Comparison of ENCODE assay signal across 9 mouse cellular contexts in the genomic region with DNA sequence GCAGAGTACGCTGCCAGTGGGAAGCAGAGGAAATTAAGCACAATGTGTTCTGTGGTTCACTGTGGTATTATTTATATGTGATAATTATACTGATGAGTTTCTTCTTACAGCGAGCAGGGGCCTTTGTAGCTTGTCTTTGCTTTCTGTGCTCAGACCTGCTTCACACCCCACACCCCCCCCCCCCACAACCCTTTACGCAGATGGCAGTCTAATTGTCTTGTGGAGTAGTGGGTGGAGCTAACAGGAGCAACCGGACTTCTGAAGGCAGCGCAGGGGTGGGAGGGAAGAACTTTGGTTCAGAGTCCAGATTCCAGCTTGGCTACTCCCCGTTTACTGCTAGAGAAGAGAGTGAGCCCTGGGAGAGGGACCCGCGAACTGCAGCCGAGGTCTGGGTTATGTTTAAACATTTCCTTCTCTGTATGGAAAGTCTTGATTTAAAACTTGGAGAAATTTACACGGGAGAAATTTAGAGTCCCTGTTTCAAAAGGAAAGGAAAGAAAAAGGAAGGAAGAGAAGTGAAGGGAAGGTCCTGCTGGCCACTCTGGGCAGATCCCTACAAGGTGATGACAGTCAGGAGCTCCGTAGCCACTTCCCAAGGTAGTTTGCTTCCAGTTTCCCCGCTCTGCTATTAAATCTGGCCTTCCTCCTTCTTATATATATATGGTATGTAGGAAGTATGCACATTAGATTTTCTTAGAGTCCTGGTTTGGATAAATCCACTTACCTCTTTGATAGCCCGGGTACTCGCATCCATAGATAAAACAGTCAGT. TPM values are rescaled to one million over a fixed set of nuclear protein-coding genes. Genes with fewer than 3 reads are reported as not detected.
DNase-seq lines count a peak whose midpoint lies in the region; ATAC-seq and TF ChIP-seq lines count a peak whose summit lies in the region.
"Had no signal": no experiment of that assay in that cellular context is flagged by ENCODE, and none has a peak within 500 bp of the region (broad histone marks: within the 10 kb centered on the region; RNA-seq: fewer than 3 reads in every experiment).

No protein-coding gene starts in this region.

- peak overlapping the region; percentile 34; the same call in 1 of the 2 replicates for H3K9ac ChIP-seq in heart, postnatal 0 days (replicated peaks; ENCODE audit: low read depth, low read length)
- no peak overlapping the region for H3K9ac ChIP-seq in hindbrain, embryonic 11.5 days (ENCODE audit: low read depth, low read length)
- no peak overlapping the region for H3K9ac ChIP-seq in limb, embryonic 11.5 days (ENCODE audit: low read length)

- no peaks in the 10 kb centered on the region for H3K9me3 ChIP-seq in heart, postnatal 0 days (replicated peaks; ENCODE audit: control insufficient read depth, low read length)
- no peaks in the 10 kb centered on the region for H3K9me3 ChIP-seq in hindbrain, embryonic 11.5 days (ENCODE audit: control insufficient read depth, low read length)
- no peaks in the 10 kb centered on the region for H3K9me3 ChIP-seq in limb, embryonic 11.5 days (ENCODE audit: control insufficient read depth, low read length)

- no peak for TF ChIP-seq EP300 in heart, postnatal 0 days (IDR thresholded peaks at IDR 0.05; ENCODE audit: low read depth)

- intact Hi-C loops in left cerebral cortex, postnatal 4 days (cut with DNase I), result no loop called here

- no peak for TF ChIP-seq POLR2A in olfactory bulb, adult 2 months (IDR thresholded peaks at IDR 0.05; ENCODE audit: insufficient read depth, low read depth, low read length)

- H3K4me1 ChIP-seq in heart, postnatal 0 days (ENCODE audit: control insufficient read depth, insufficient read depth), result peaks cover 11% of the 10 kb centered on the region
- 0 out of 2 replicates have a peak, but pooled peaks cover 2% of the 10 kb centered on the region for H3K4me1 ChIP-seq in hindbrain, embryonic 11.5 days (replicated peaks; ENCODE audit: control insufficient read depth, insufficient read depth, low read length)
- H3K4me1 ChIP-seq in limb, embryonic 11.5 days (ENCODE audit: control insufficient read depth, insufficient read depth, low read length), result no peaks in the 10 kb centered on the region
- H3K4me1 ChIP-seq in olfactory bulb, adult 2 months (ENCODE audit: control insufficient read depth, insufficient read depth, low read length), result peaks cover 12% of the 10 kb centered on the region

- DNase-seq in heart, postnatal 0 days (ENCODE audit: low spot score), result peak; percentile 62
- DNase-seq in heart, postnatal 4 days, result no peak
- peak; percentile 50 for DNase-seq in hindbrain, embryonic 11.5 days (ENCODE audit: low spot score)
- no peak for DNase-seq in limb, embryonic 11.5 days (ENCODE audit: low spot score)
- no peak for DNase-seq in gastrocnemius, adult 8-10 months (ENCODE audit: low spot score in 2 of 2)
- no peak for DNase-seq in left cerebral cortex, postnatal 4 days
- DNase-seq in urinary bladder, adult 2 months (ENCODE audit: low spot score), result no peak

- 22% methylated on average over 14 of the region's 14 CpGs for WGBS in heart, postnatal 0 days
- WGBS in hindbrain, embryonic 11.5 days, result 39% methylated on average over 14 of the region's 14 CpGs
- 31% methylated on average over 14 of the region's 14 CpGs for WGBS in limb, embryonic 11.5 days
- WGBS in olfactory bulb, adult 2 months, result 33% methylated on average over 14 of the region's 14 CpGs

- TF ChIP-seq CTCF in heart, postnatal 0 days (IDR thresholded peaks at IDR 0.05; ENCODE audit: low read depth), result no peak
- no peak for TF ChIP-seq CTCF in olfactory bulb, adult 2 months (IDR thresholded peaks at IDR 0.05; ENCODE audit: insufficient read depth, low read depth, low read length)

- H3K36me3 ChIP-seq in heart, postnatal 0 days (replicated peaks; ENCODE audit: control insufficient read depth, insufficient read depth, low read length), result no peaks in the 10 kb centered on the region
- H3K36me3 ChIP-seq in hindbrain, embryonic 11.5 days (ENCODE audit: control insufficient read depth, insufficient read depth, low read length), result no peaks in the 10 kb centered on the region
- H3K36me3 ChIP-seq in limb, embryonic 11.5 days (ENCODE audit: control insufficient read depth, insufficient read depth, low read length), result no peaks in the 10 kb centered on the region

- H3K4me3 ChIP-seq in heart, postnatal 0 days (ENCODE audit: low read depth, low read length), result peak overlapping the region; percentile 13; the same call in 1 of the 2 replicates
- H3K4me3 ChIP-seq in hindbrain, embryonic 11.5 days (ENCODE audit: low read depth, low read length), result no peak overlapping the region
- H3K4me3 ChIP-seq in limb, embryonic 11.5 days (ENCODE audit: low read depth, low read length), result no peak overlapping the region
- H3K4me3 ChIP-seq in olfactory bulb, adult 2 months (ENCODE audit: insufficient read depth, low read depth, low read length), result no peak overlapping the region
- H3K4me3 ChIP-seq: erythroblast, embryonic 14.5 days had no signal

- ATAC-seq in heart, postnatal 0 days (ENCODE audit: insufficient read depth, low read depth), result peak; percentile 71
- ATAC-seq in hindbrain, embryonic 11.5 days (ENCODE audit: low FRiP score), result 0 out of 2 replicates have a peak, but pooled peaks have one; percentile 59
- ATAC-seq in limb, embryonic 11.5 days (ENCODE audit: insufficient number of reproducible peaks, low FRiP score, low TSS enrichment, low read depth), result no peak

- no peaks in the 10 kb centered on the region for H3K27me3 ChIP-seq in heart, postnatal 0 days (ENCODE audit: control insufficient read depth, insufficient read depth, low read length)
- H3K27me3 ChIP-seq in hindbrain, embryonic 11.5 days (ENCODE audit: control insufficient read depth, insufficient read depth, low read length), result no peaks in the 10 kb centered on the region
- no peaks in the 10 kb centered on the region for H3K27me3 ChIP-seq in limb, embryonic 11.5 days (ENCODE audit: control insufficient read depth, insufficient read depth, low read length)

- H3K27ac ChIP-seq in heart, postnatal 0 days (ENCODE audit: low read depth), result peak overlapping the region; percentile 54
- H3K27ac ChIP-seq in hindbrain, embryonic 11.5 days (ENCODE audit: low read depth, low read length), result 0 out of 2 replicates have a peak overlapping the region, but pooled peaks have one; percentile 10
- H3K27ac ChIP-seq in limb, embryonic 11.5 days (replicated peaks; ENCODE audit: low read depth, low read length), result no peak overlapping the region
- H3K27ac ChIP-seq in olfactory bulb, adult 2 months (ENCODE audit: insufficient read depth, low read depth, low read length), result peak overlapping the region; percentile 64

- peak overlapping the region; percentile 51 for H3K4me2 ChIP-seq in heart, postnatal 0 days (ENCODE audit: low read depth, low read length)
- no peak overlapping the region for H3K4me2 ChIP-seq in hindbrain, embryonic 11.5 days (replicated peaks; ENCODE audit: low read depth, low read length)
- H3K4me2 ChIP-seq in limb, embryonic 11.5 days (ENCODE audit: low read depth, severe bottlenecking), result peak overlapping the region; percentile 5

RNA-seq across cellular contexts. Expression of gene Map3k20, which starts 30.4 kb away (rescaled TPM):
- 95.0 and 108 TPM in 2 replicates for total RNA-seq in heart, postnatal 0 days (2014; rRNA removed; ENCODE audit: low replicate concordance)
- polyA plus RNA-seq in heart, postnatal 0 days (2015; fragmentation: Nextera tagmentation; extraction: Ambion mirVana), result 24.4 and 26.1 TPM in 2 replicates
- total RNA-seq in heart, postnatal 4 days (2021), result 100 to 1,000 TPM; 223 to 231 TPM
- polyA plus RNA-seq in hindbrain, embryonic 11.5 days (2014; fragmentation: Nextera tagmentation; extraction: Ambion mirVana), result 9.1 and 11.0 TPM in 2 replicates
- polyA plus RNA-seq in limb, embryonic 11.5 days (2014; fragmentation: Nextera tagmentation; extraction: Ambion mirVana), result 10.1 and 10.6 TPM in 2 replicates
- 45.5 TPM in 1 of 2 replicates, not detected in the other for polyA plus RNA-seq in olfactory bulb, adult 2 months (2012; ENCODE audit: insufficient read depth, insufficient read length, low replicate concordance, missing spikeins)
- total RNA-seq in gastrocnemius, adult 8-10 months (2022), result 100 to 1,000 TPM; 348 to 422 (median 393) TPM
- 10 to 100 TPM; 10.8 to 11.7 TPM for total RNA-seq in left cerebral cortex, postnatal 4 days (2021)
- polyA plus RNA-seq in urinary bladder, adult 2 months (2012; rRNA removed), result 54.3 and 84.8 TPM in 2 replicates

Comparison
In these comparisons a context has a peak if more than half of its experiments do, and no peak if none do; other contexts are left out.
1. DNase-seq: peak in heart, postnatal 0 days (single experiment) and hindbrain, embryonic 11.5 days (single experiment); none in heart, postnatal 4 days (single experiment), limb, embryonic 11.5 days (single experiment), gastrocnemius, adult 8-10 months (0 of 2), left cerebral cortex, postnatal 4 days (single experiment) and urinary bladder, adult 2 months (single experiment).